Mouse (Mus musculus) spleen, embryonic (tissue): ENCODE data around the gene Rasgef1b.

Experiments
- CTCF ChIA-PET: fragments of 350-600 bp; sonication (Branson Sonifier 250); formaldehyde crosslinking; loops from one replicate; lab custom pipeline; 2022; lab: Charles Lee

The Rasgef1b gene

DNA sequence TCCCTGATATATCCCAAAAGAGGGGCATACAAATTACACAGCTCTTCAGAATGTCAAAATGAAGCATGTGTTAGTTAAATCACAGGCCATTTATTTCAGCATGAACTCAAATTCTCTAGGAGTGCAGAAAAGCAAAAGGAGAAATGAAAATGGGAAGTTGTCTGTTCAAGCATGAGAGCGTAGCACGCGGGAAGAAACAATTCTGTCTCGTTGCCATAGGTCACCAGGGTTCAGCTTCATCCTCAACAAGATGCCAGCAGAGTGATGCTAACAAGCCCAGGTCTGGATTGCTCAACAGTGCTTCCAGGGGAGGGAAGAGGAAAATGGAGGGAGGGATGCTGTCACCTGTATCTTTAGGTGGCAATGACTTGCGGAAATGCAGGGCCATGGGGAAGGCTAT, 346.1 kb downstream of the Rasgef1b start:
- CTCF ChIA-PET: interaction anchor here (0.6 to 1.0 kb wide), 2 partner anchors 8 to 42 kb away, joined by 3 to 4 read pairs; no protein-coding TSS in a partner anchor

DNA sequence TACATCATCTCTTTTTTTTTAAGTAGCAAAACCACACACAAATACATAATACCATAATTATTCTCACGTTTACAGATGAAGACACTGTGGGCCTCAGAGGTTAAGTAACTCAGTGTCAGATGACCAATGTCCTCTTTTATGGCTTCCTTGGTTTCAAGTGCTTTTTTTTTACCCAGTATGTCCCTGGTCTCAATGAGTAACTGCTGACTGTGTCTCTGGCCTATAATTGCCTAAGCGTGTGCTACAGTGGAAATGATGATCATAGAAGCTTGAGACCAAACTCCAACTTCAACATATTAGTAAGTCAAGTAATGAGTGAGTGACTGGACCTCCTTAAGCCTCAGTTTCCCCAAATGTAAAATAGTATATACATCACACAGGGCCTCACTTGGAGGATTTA, 347.2 kb downstream of the Rasgef1b start:
- CTCF ChIA-PET: interaction anchor here (0.6 to 1.0 kb wide), 3 partner anchors 9 to 53 kb away, joined by 3 read pairs; no protein-coding TSS in a partner anchor

DNA sequence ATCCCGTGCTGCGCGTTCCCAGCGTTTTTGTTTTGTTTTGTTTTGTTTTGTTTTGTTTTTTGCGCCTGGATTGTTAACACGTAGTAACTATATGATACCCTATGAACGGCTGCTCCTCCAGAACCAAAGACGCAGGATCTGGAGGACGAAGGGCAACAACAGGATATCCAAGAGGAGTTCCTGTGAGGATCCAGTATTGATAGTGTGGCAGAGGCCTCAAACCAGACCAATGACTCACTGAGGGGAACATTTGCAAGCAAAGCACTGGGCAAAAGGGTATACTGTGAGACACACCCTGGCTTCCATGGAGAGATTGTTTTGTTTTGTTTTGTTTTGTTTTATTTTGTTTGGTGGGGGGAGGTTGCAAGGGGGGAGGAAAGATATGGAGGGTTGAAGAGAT, 348.0 kb downstream of the Rasgef1b start:
- CTCF ChIA-PET: interaction anchor here (0.6 to 0.7 kb wide), 2 partner anchors 33 to 671 kb away, joined by 3 to 5 read pairs; no protein-coding TSS in a partner anchor

DNA sequence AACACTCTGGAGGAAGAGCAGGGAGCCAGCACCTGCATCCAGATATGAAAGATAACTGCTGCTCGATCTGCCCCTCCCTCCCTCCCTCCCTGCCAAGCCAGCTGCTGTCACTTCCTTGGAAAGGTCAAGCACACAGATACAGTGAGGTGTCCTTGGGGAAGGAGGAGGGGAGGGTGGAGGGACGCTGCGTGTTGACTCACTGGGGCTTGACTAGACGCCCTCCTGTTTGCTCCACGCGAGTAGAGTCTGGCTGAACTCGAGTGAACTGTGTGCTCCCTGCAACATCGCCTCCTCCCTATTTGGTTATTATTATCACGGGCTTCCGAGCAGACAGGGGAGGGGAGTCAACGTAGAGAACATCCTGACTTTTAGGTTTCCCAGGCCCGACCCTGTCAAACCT, 348.7 kb downstream of the Rasgef1b start:
- CTCF ChIA-PET: interaction anchor here (0.6 to 0.7 kb wide), 2 partner anchors 33 to 672 kb away, joined by 3 to 5 read pairs; no protein-coding TSS in a partner anchor

DNA sequence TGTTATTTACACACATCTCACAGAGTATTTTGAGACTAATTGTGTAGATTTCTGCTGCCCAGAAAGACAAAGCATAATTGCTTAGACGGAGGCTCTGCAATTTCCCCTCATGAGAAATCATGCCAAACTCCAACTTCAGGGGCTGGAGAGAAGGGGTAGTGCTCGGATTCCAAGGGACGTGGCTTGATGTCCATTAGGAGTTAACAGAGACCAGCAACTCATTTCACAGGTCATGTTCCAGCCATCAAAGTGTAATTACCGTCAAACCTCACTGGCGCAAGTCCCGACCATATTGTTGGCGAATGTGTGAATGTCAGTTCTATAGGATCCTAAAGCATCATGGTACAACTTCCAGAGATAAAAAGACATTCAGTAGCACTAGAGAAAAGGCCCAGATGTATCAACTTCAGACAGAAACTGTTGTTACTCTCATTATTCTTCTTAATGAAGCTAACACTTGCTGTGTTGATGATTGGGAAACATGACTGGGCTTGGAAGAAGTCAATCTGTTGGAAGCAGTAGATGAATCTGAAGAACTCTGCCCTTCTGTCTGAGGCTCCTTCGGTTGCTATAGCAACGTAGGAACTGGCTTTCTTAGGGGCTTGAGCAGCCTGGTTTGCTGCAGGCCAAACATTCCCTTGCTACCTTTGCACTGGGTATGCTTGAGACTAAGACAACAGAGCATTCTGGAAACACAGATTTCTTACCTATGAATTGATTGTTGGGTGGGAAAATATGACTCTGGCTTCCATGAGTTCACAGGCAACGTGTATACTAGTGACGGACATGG, 350.2 kb downstream of the Rasgef1b start:
- CTCF ChIA-PET: no interaction called here

DNA sequence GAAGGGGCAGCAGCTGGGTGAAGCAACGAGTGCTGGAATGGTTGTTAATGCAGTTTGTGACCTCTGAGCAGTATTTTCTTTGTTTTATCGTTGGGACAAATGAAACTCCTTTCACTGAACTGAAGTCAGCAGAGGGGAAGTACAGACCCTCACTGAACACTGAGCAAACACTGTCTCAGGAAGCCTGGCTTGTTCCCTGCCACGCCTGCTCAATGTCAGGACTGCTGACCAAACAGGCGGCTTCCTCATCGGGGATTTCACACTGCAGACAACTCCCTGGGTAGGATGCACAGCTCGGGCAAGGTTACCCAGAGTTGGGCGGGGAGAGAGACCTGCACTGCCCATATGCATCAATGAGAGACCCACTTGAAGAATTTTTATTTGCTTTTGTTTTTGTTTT, 353.1 kb downstream of the Rasgef1b start:
- CTCF ChIA-PET: no interaction called here

DNA sequence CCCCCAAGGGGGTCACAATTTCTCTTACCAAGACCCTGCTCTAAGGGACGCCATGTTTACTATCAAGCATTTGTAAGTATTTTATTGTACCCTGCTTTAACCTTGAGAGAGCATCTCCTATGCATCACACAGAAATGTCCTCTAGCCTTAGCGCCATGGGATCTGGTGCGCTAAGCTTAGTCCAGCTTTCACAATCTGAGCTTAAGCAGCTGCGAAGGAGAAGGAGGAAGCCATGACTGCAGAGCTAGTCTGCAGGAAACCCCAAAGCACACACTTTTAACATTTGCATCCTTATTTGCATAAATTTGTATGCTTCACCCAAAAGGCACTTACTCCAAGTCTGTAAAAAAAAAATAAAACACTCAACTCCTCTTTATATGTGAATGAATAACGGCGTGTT, 354.4 kb downstream of the Rasgef1b start:
- CTCF ChIA-PET: interaction anchor here (0.6 to 1.0 kb wide), 2 partner anchors 9 to 40 kb away, joined by 3 to 4 read pairs; no protein-coding TSS in a partner anchor

DNA sequence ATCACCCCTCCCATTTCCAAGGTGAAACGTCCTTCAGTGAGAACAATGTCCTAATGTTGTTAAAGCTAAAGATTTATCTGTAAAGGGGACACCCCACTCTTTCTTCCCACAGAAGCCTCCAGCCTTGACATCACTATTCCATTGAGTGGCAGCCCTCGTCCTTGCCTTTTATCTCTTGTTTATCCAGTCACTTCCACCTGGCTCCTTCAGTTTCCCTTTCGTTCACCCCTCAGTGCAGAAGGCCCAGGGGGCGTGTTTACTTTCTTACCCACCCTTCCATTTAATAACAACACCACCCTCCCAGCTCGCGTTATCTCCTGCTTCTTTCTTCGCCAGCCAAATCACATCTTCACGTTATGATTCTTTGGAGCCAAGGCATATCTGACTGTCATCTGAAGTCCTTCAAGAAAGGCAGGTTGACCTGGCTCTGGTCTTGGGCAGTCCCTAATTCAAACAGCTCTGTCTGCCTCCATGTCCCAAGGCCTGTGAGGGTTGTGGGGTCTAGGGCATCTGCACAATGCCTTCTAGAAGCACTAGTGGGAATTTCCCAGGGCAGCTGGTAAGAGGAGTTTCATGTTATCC, 355.2 kb downstream of the Rasgef1b start:
- CTCF ChIA-PET: no interaction called here

DNA sequence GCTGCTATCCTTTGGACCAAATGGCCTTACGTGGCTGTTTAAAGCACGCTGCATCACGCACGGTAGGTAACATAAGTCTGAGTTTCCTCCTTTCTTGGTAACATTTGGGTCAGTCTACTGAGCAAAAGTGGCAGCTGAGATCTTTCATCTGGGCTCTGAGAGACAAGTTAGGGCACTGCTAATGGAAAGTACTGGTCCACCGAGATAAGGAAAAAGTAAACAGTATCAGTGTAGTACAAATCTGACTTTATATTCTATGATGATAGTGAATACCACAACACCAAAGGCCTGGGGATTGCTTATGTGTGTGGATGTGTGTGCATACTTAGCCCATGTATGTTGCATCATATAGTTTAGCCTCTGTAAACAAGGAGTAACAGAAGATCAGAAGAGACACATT, 358.2 kb downstream of the Rasgef1b start:
- CTCF ChIA-PET: no interaction called here

DNA sequence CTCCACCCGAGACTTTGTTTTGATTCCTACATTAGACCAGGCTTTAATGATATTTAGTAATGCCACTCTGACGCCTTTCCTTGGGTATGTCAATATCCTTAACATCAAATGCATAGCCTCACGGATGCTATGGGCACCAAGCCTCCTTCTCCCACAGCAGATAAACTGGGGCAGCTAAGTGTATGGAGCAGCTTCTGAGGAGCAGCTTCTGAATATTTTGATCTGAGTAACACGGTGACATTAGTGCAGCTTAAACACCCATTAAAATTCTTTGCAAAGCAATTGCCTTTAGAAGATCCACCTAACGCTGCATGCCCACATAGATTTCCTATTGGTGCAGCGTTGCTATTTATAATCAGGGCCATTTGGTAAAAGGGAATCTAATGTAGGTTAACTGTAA, 359.6 kb downstream of the Rasgef1b start:
- CTCF ChIA-PET: interaction anchor here (1.2 kb wide), 1 partner anchor 116 kb away, joined by 3 read pairs; no protein-coding TSS in a partner anchor

DNA sequence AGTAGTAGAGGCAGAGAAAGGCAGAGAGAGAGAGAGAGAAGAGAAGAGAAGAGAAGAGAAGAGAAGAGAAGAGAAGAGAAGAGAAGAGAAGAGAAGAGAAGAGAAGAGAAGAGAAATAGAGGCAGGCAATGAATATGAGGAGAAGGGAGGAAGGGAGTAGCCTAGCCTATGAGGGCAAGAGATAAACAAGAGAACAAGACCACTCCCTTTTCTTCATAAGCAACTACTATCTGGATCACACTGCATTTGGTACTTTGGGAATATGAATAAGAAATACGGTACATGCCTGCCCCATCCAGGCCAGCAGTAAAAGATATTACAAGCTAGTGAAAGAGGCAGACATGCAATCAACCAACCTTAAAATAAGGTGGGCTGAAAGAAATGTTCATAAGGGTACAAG, 360.2 kb downstream of the Rasgef1b start:
- CTCF ChIA-PET: interaction anchor here (1.2 kb wide), 1 partner anchor 115 kb away, joined by 3 read pairs; no protein-coding TSS in a partner anchor

DNA sequence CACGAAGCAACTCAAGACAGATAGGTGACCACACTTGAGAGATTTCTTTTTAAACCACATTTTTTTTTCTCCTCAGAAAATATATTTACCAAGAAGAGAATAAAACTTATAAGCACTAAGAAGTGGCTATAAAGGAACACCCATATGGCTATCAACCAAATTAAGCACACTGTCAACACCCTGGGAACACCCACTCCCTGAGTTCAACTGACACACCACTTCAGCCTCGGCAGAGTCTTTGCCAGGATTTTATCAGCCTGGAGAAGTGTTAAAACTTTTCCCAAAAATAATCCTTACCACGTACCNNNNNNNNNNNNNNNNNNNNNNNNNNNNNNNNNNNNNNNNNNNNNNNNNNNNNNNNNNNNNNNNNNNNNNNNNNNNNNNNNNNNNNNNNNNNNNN, 368.3 kb downstream of the Rasgef1b start:
- CTCF ChIA-PET: no interaction called here

DNA sequence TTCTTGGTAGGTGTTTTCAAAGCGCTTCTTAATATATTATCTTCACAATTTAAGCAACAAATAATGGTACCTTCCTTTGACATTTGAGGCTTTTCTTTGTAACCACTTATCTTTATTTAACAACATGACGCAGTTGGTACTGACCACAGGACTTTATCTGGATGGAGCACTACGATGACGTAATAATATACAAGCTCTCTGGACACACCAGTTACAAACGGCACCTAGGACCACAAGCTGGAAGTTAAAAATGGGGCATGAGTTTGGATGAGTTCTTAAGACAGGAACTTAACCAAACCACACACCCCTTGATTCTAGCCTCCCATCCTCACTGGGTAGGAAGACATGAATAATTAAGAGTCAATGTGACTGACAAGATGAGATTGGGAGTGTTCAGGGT, 369.6 kb downstream of the Rasgef1b start:
- CTCF ChIA-PET: interaction anchor here (0.5 kb wide), 1 partner anchor 104 kb away, joined by 3 read pairs; no protein-coding TSS in a partner anchor

DNA sequence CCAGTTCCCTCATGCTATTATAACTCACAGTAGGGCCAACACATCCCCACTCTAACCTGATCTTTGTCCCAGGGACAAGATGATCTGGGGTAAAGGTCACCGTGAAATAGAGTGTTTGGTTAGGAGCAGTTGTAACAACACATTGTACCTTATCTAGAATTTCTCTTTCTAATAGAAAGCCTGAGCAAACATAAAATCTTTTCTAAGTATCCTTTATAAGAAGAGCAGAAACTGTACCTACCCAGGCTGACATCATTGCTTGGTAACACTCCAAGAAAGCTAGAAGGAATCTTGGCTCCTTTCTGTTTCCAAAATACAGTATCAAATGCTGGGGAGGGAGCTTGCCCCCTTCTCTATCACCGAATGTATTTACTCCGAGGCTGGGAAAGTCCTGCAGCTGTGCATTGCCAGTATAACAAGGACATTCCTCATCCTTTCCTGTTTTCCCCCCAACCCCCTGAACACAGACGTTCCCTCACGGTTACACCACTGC, 374.2 kb downstream of the Rasgef1b start:
- CTCF ChIA-PET: interaction anchor here (1.1 kb wide), 1 partner anchor 88 kb away, joined by 3 read pairs; no protein-coding TSS in a partner anchor

DNA sequence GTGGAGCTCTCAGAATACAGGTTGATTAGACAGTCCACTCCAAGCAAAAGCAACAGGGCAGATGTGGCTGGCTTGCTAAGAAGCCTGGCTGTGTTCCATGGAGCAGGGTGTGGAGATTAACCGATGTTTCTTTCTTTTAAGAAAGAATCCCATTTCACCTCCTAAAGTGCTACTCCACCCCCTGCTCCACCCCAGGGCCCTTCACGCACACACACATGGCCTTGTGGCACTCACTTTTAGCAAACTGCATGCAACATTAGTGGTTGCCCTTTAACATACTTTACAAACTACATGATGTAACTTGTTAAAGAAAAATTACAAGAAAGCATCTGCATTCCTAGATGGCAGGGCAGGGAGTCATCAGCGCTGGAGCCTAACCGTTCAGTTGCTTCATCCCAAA, 378.8 kb downstream of the Rasgef1b start:
- CTCF ChIA-PET: no interaction called here

DNA sequence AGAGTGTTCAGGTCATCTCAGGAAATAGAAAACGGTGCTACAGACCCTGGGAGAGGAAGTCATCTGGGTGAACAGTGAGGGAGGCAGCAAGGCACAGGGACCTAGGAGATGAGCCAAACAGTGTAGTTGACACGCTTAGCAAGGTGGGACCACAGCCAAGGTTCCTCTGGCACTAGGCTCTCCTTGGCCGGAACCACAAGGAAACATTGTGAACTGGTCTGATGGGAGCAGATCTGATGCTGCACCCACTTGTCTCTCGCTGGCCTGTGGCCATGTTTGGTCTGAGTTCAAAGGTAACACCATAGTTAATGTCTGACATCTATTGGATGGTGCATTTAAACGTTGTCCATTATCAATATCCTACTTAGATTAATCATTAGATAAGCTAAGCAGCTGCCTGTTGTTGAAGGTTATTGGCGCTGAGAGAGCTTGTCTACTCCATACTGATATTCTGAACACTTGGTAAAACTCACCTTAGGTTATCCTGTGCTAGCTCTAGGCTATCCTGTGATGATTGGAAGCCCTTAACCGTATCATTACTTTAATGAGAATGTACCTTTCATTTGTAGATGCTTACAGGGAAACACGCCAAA, 380.5 kb downstream of the Rasgef1b start:
- CTCF ChIA-PET: interaction anchor here (0.6 kb wide), 1 partner anchor 12 kb away, joined by 3 read pairs; no protein-coding TSS in a partner anchor

DNA sequence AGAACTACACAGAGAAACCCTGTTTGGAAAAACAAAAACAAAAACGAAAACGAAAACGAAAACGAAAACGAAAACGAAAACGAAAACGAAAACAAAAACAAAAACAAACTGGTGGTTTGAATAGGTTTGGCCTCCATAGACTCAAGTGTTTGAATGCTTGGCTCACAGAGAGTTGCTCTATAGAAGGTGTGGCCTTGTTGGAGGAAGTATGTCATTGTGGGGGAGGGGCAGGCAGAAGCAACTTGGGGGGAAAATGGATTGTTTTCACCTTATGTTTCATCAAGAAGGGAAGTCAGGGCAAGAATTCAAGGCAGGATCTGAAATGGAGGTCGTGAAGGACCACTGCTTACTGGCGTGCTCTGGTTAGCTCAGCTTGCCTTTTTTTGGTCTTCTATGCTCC, 386.3 kb downstream of the Rasgef1b start:
- CTCF ChIA-PET: no interaction called here

DNA sequence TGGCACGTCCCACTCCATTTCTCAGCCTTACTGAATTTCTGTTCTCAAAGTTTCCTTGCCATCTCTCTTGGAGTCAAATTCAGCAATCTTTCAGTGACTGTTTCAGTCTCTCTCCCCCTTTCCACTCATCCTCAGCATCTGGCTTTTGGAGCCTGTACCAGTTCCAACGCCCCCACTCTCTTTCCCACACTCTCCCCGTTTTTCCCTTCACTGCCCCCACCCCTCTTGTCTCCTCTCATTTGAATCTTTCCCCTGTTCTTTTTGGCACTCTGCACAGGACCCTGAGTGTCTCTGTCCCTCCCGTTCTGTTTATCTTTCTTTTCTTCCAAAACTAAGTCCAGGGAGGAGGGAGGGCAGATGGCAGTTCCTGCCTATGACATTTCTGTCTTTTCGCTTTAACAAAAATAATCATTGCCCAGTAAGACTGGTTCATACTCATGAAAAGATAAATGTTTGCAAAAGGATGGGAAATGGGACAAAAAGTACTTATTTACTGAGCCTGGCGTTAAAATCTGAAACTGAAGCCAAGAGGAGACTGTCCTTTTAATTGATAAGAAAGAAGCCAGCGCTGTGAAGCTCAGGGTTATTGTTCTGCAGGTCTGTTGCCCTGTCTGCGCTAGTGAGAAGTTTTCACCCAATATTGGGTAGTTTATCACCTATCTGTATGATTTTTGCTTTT, 388.4 kb downstream of the Rasgef1b start:
- CTCF ChIA-PET: no interaction called here

DNA sequence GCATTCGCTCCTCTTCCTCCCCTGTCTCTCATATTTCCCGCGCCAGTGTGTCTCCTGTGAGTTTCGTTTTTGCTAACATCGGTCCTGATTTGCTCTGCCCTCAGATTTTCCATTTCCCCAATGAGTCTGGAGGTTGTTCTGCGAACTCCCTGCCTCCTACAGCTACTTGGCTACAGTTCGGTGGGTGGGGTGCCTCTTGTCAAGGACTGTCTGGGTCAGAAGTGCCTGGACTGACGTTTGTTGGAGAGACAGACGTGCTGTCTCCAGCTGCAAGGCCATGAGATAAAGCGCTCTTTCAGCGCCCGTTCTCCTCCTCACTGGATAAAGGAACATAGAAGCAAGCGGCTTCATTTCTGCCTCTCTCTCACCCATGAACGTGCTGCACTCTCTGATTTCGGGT, 389.1 kb downstream of the Rasgef1b start:
- CTCF ChIA-PET: no interaction called here

DNA sequence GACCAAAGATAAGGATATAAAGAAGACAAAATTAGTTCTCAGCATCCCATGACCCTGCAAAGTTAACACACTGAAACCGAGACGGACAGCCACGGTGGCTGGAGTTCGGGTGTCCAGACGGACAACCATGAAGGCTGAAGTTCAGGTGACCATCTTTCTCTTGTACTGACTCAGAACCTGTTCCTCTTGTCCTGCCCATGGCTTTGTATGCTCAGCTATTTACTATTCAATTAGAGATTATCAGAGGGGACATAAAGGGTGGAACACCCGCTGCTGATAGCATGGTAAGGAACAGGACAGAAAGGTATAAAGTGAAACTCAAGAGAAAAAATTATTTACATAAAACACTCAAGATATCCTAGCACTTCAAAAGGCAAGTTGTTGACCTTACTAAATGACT, 390.0 kb downstream of the Rasgef1b start:
- CTCF ChIA-PET: no interaction called here

DNA sequence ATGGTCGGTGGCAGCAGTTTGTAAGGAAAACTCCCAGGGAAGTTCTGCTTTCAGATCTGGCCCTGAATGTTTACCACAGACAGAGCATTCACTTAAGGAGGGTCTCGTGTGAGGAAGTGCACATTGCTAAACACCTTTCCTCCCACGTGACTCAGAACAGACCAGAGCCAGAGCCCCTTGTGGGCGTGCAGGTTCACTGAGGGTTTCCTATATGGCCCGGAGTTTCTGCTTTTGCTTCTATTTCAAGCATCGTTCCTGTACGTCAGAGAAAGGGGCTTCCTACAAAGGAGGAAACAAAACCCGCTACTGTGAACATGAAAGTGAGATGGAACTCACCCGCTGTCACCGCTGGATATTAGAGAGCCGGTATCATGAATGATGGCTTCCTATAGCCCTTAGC, 392.4 kb downstream of the Rasgef1b start:
- CTCF ChIA-PET: interaction anchor here (0.7 kb wide), 1 partner anchor 12 kb away, joined by 3 read pairs; no protein-coding TSS in a partner anchor
